Mouse (Mus musculus): ENCODE measurements at regions not wholly inside any gene's neighbourhood (a gene's known extent, or its start where the extent isn't known, plus 50 kb on each side); places are given as distances from the start of the nearest gene placed in this dataset.

- DNase-seq, result peak; percentile 39
Measured at GRCm38 (mm10) chr10:43718768-43719167, 140.7 kb downstream of the Cd24a start.

DNA sequence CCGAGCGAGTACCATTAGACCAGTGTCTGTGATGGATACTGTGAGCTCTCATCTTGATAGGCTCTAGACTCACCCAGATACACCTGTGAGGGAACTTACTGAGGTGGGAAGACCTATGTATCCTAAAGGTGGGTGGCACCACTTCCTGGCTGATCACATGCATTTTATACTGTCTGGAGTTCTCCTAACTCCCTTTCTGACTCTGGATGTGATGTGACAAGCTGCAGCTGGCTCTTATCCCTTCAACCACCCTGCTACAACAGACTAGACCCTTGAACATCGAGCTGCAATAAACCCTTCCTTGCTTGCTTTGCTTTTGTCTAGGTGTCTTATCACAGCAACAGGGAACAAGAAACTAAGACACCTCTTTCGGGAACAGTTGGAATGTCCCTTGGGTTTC lies 143.3 kb downstream of the Cd24a start:
- no peak for DNase-seq

DNA sequence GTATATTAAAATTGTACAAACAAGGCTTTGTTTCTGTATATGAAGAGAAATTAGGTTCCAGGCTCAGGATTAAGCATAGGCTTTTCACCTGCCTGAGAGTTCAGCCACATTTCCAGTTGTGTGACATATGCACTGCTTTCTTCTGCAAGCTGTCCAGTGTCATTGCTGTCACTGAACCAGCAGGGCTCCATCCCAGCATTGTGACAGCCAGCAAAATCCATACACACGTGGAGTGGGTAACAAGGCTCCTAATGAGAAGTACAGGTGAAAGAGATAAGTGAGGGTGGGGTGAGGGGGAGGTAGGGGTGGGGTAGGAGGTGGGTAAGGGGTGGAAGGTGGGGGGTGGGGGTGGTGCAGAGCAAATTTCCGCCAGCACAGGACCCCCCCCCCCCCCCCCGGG lies 144.1 kb downstream of the Cd24a start:
- no peak for DNase-seq

- DNase-seq, result peak; percentile 58
Measured at GRCm38 (mm10) chr10:43722711-43723614, 144.9 kb downstream of the Cd24a start.

- DNase-seq, result no peak
Measured at GRCm38 (mm10) chr10:43723615-43723937, 145.5 kb downstream of the Cd24a start.

- no peak for DNase-seq
Measured at GRCm38 (mm10) chr10:43727746-43728145, 149.7 kb downstream of the Cd24a start.

DNA sequence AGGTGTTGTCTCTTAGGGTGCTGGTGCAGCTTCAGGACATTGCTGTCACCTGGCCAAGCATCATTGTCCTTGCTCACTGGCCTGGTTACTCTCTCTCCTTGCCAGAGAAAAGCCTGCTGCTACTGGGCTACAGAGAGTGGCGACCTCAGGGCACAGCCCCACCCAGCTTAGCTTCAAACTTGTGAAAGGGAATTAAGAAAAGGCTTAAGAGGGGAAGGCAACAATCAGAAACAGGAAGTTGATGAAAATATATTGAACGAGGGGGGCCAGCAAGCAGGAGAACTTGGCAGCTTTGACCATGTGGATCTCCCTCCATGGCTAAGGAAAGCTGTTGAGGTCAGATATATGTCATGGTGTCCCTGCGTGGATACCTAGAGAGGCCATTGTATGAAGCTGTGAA lies 151.1 kb downstream of the Cd24a start:
- no peak for DNase-seq

DNA sequence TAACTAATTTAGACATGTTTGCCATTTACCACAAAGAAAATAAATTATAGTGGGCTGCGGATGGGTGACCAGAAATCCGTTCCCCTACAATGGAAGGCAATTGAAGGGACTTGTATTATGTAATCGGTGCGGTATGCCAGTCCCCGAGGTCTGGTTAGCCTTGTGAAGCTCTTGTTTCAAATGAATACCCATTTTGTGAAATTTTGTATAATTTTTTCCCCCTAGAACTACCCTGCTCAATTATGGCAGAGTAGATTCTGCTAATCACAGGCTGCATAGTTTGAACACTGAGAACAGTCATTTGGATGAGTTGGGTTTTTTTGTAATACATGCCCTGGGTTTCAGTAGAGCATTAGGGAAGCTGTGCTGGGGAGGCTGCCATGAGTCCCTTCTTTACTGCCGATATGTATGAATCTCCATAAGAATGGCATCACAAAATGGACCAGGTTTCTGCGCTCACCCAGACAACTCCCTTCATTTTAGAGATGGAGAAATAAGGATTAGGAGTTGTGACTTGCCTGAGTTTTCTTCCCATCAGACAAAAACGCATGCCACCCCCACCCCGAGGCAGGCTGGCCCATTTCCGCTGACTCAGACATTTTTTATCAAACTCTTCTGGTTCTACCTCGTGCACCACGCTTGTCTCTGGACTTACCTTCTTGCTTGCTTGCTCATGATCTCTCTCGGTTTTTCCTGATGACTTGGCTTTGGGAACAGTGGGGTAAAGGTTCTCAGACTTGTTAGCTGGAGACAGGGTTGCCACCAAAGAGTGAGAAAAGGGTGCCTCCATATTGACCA lies 155.7 kb downstream of the Cd24a start:
- no peak for DNase-seq

DNA sequence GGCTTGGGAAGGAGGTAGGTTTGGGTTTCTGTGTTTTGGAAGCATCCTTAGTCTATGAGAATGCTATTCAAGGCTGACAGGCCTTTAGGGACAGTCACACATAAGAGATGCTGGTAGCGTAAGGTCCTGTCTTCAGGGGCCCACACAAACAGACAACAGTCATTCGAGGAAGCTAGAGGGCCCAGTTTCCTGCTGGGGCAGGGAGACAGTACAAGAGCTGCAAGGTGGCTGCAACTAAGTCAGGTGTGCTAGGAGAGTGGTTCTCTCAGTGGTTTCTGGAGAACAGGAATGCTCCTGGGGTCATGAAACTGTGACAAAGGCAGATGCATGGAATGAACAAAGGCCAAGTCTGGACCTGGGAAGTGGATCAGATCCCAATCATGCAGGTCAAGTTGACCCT lies 161.1 kb downstream of the Cd24a start:
- no peak for DNase-seq

GRCm38 (mm10) chr10:43739718-43740117 lies 161.6 kb downstream of the Cd24a start:
- DNase-seq, result no peak

GRCm38 (mm10) chr10:43740204-43740865 lies 161.2 kb downstream of the Qrsl1 start:
- peak; percentile 45 for DNase-seq

- no peak for DNase-seq
Measured at GRCm38 (mm10) chr10:43741361-43742084, 160.0 kb downstream of the Qrsl1 start.

DNA sequence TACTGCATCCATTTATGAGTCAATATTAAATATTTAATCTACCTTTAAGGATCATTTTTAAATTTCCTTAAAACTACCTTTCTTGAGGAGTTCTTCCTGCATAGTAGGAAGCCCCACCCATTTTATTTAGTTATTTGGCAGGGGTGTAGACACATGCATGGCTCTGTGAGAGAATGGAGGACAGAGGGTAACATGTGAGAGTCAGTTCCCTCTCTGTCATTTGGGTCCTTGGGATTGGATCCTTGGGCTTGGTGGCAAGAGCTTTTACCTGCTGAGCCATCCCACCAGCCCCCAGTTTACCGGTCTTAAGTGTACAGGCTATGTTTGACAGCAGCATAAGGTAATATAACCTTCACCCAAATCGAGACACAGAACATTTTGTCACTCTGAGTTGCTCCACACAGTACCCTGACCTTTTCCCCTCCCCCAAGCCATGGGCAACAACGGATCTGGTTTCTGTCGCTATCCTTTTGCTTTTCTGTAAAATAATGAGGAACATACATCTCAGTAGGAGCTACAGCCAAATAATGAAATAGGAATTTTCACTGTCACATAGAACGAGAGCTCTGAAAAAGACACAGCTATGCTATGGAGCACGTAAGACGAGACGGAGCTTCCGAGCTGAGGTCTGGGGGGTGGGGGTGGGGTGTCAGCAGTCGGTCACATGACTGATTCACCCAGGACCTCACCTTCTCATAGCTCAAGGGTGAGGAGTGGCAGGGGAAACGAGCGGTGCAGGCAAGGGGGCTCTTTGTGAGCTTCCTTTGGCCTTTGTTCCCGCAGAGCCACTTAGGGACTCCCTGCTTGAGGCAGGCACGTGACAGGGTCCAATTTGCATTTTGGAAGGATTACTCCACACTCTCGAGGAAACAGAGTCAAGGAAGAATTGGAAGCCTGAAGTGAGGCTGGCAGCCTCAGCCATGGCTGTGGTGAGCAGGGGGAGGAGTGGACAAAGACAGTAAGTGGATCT lies 159.2 kb downstream of the Qrsl1 start:
- no peak for DNase-seq

- no peak for DNase-seq
Measured at GRCm38 (mm10) chr10:43743188-43744120, 158.1 kb downstream of the Qrsl1 start.

DNA sequence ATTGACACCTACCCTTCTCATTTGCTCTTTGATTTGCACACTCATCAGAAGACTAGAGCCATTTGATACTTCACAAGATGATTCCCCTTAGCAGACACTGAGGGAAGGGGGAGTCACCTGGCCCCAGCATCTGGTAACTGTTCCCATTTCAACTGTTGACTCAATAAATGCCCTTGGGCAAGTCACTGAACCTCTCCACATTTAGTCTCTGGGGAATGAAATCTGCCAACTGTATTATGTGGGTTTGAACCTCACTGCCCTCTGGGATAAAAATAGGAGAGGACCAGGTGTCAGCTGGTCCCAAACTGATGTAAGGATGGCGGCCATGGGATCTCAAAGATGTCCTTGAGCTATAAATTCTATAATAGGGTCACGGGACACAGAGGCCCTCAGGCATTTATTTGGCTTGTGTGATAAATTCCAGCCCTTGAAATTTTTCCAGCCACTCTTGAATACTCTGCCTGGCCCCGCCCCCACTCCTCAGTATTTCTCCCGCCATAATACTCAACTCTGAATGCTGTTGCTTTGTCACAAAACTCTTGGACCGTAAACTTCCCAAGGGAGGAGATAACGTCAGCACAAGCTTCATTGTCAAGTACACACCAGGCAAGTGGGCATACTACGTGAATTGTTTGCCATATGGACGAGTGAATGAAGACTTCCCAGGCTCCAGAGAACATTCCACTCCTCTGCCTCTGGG lies 155.5 kb downstream of the Qrsl1 start:
- DNase-seq, result no peak

GRCm38 (mm10) chr10:43746631-43747001 lies 154.9 kb downstream of the Qrsl1 start:
- DNase-seq, result no peak

- no peak for DNase-seq
Measured at GRCm38 (mm10) chr10:43747541-43747940, 154.0 kb downstream of the Qrsl1 start.

GRCm38 (mm10) chr10:43748300-43748699 lies 153.2 kb downstream of the Qrsl1 start:
- no peak for DNase-seq

DNA sequence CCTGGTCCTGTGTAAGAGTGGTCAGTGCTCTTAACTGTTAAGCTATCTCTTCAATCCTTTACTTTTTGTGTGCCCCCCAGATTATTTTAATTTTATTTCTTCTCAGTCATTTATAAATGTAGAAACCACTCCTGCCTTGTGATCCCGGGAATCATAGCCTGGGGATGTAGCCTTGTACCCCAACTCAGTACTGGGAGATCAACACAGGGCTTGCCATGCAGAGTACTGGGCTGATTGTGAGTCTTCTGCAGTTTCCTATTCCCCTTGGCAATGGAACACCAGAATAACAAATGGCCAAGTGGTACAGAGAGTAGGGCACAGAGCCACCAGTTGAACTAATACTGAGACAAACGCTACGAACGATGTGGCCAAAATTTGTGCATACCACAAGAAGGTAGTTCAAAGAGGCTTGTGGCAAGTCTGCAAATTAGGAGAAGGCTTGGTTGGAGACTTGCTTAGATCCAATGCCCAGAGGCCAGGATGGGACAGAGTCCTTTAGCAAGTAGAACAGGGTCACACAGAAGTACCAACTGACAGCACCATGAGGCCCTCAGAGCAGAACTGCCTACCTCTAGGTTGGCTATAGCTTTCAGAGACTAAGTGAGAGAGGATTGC lies 151.9 kb downstream of the Qrsl1 start:
- no peak for DNase-seq
